Mouse (Mus musculus) ES-E14 (cell line): ENCODE results near the gene Grid2. TPM values are rescaled to one million over a fixed set of nuclear protein-coding genes. Genes with fewer than 3 reads are reported as not detected.

Source experiments
- DNase-seq: peaks from one replicate; pipeline ENCODE4 v3.0.0-alpha.2; 2013; ENCODE audit warnings: low read depth, low spot score
- H3K27ac ChIP-seq: 2 replicates; pipeline ENCODE4 v1.5.1; 2012; ENCODE audit warnings: low read depth, mild to moderate bottlenecking, low read length, moderate library complexity, mixed read lengths; ENCODE audit not compliant: poor library complexity, insufficient read depth, severe bottlenecking
- H3K36me3 ChIP-seq: 2 replicates; pipeline ENCODE4 v1.6.1; 2012; ENCODE audit warnings: mild to moderate bottlenecking, low read length, moderate library complexity, mixed read lengths; ENCODE audit not compliant: control insufficient read depth, poor library complexity, insufficient read depth, severe bottlenecking
- H3K4me1 ChIP-seq, 2 experiments: fragments of 150-350 bp in 1 of 2; sonication (generic) in 1 of 2; 2 replicates each; pipeline ENCODE4 v1.6.1; 2012; ENCODE audit warnings: low read length in 2 of 2, mild to moderate bottlenecking in 1 of 2, mixed read lengths in 1 of 2; ENCODE audit not compliant: control insufficient read depth in 2 of 2, insufficient read depth in 2 of 2, poor library complexity in 1 of 2
- H3K4me3 ChIP-seq, 2 experiments: fragments of 150-350 bp in 1 of 2; sonication (generic) in 1 of 2; 2 replicates each; pipeline ENCODE4 v1.5.1; 2012; ENCODE audit warnings: low read length in 2 of 2, low read depth in 1 of 2, mild to moderate bottlenecking in 1 of 2, mixed read lengths in 1 of 2; ENCODE audit not compliant: insufficient read depth in 1 of 2, poor library complexity in 1 of 2, severe bottlenecking in 1 of 2
- H3K9ac ChIP-seq: 2 replicates; pipeline ENCODE4 v1.6.1; 2012; ENCODE audit warnings: low read depth, mild to moderate bottlenecking, low read length, mixed read lengths; ENCODE audit not compliant: poor library complexity, insufficient read depth, severe bottlenecking
- H3K9me3 ChIP-seq: fragments of 150-350 bp; sonication (generic); 2 replicates; pipeline ENCODE4 v1.6.1; 2012; ENCODE audit warnings: low read depth, mild to moderate bottlenecking, low read length; ENCODE audit not compliant: control insufficient read depth, insufficient read depth
- CHD2 ChIP-seq: IDR thresholded peaks from 2 replicates; pipeline ENCODE4 v1.6.1; 2014; ENCODE audit warnings: mild to moderate bottlenecking, low read depth, low read length, inconsistent platforms
- HCFC1 ChIP-seq: IDR thresholded peaks from 2 replicates; pipeline ENCODE4 v1.6.1; 2012; ENCODE audit warnings: low read length, inconsistent platforms, borderline replicate concordance; ENCODE audit not compliant: insufficient read depth
- MAFK ChIP-seq: IDR thresholded peaks from 2 replicates; pipeline ENCODE4 v1.6.1; 2014; ENCODE audit warnings: mild to moderate bottlenecking, low read depth, low read length, inconsistent platforms; ENCODE audit not compliant: insufficient read depth
- ZC3H11A ChIP-seq: IDR thresholded peaks from 2 replicates; pipeline ENCODE4 v1.6.1; 2012; ENCODE audit warnings: low read depth, mild to moderate bottlenecking, inconsistent platforms, low read length, borderline replicate concordance
- ZNF384 ChIP-seq: IDR thresholded peaks from 2 replicates; pipeline ENCODE4 v1.6.1; 2012; ENCODE audit warnings: low read depth, low read length, inconsistent platforms
- in situ Hi-C, 2 experiments: fragments of 600-800 bp; cut with MboI; formaldehyde crosslinking; loops; one replicate each; pipeline ENCODE4 v1.15.1; 2025; ENCODE audit warnings: low sequenced_read_pairs in 2 of 2, inconsistent platforms in 1 of 2; ENCODE audit not compliant: unreplicated experiment in 2 of 2
- total RNA-seq: library from RNA; depleted of rRNA; stranded (reverse); fragments of 300-350 nt; gene quantifications from 2 replicates; pipeline ENCODE4 v1.2.3, GENCODE M21; 2012

Gene Grid2
- total RNA-seq, 1 experiment, result 0.94 TPM

GRCm38 (mm10) chr6:64734441-64735320 is 1479.0 kb downstream of the Grid2 start:
- Histone ChIP-seq H3K4me3 (peak overlapping the region; percentile 53 to 56), H3K4me1 (no peaks in the 10 kb centered on the region), H3K9ac (peak overlapping the region; percentile 8; the same call in 1 of the 2 replicates), H3K36me3 (no peaks in the 10 kb centered on the region), H3K27ac (no peak overlapping the region), H3K9me3 (no peaks in the 10 kb centered on the region)
- no peak for DNase-seq
- in situ Hi-C loops, result no loop called here
- TF ChIP-seq HCFC1 (no peak), CHD2 (no peak), ZC3H11A (no peak), MAFK (no peak), ZNF384 (no peak)

GRCm38 (mm10) chr6:64736317-64736716 is 1480.6 kb downstream of the Grid2 start:
- no peaks in the 10 kb centered on the region for H3K4me1 ChIP-seq
- in situ Hi-C loops, result no loop called here
- no peaks in the 10 kb centered on the region for H3K9me3 ChIP-seq
- TF ChIP-seq ZC3H11A (no peak), HCFC1 (no peak), MAFK (no peak), CHD2 (no peak), ZNF384 (no peak)
- DNase-seq, result no peak
- no peak overlapping the region for H3K4me3 ChIP-seq
- no peak overlapping the region for H3K27ac ChIP-seq
- no peak overlapping the region for H3K9ac ChIP-seq
- H3K36me3 ChIP-seq, result no peaks in the 10 kb centered on the region

- Histone ChIP-seq H3K4me3 (no peak overlapping the region), H3K9me3 (no peaks in the 10 kb centered on the region), H3K4me1 (no peaks in the 10 kb centered on the region), H3K9ac (no peak overlapping the region), H3K36me3 (no peaks in the 10 kb centered on the region), H3K27ac (no peak overlapping the region)
- DNase-seq, result no peak
- in situ Hi-C loops, result no loop called here
- no peak for TF ChIP-seq ZNF384
- no peak for TF ChIP-seq HCFC1
- no peak for TF ChIP-seq MAFK
- TF ChIP-seq CHD2, result no peak
- TF ChIP-seq ZC3H11A, result no peak
These were observed 1487.3 kb downstream of the Grid2 start for GRCm38 (mm10) chr6:64742915-64743489.
